Mouse (Mus musculus): ENCODE data around the gene Cacng8. TPM values are rescaled to one million over a fixed set of nuclear protein-coding genes. Genes with fewer than 3 reads are reported as not detected.

Cacng8 gene
- total RNA-seq (2021) (not detected), polyA plus RNA-seq (2012; rRNA removed) (not detected in 2 replicates)
- long read RNA-seq, result 0 reads

GRCm38 (mm10) chr7:3390413-3391080 lies at the start of gene Cacng8:
Gene Cacng8, plus strand, starts transcription at chr7:3390683.
- no peaks in the 10 kb centered on the region for H3K4me1 ChIP-seq (ENCODE audit: control insufficient read depth, insufficient read depth, low read length)
- H3K36me3 ChIP-seq (ENCODE audit: control insufficient read depth, insufficient read depth, low read length), result no peaks in the 10 kb centered on the region
- 3% methylated on average over 7 of the region's 7 CpGs for WGBS
- no peaks in the 10 kb centered on the region for H3K79me2 ChIP-seq (replicated peaks; ENCODE audit: control insufficient read depth, insufficient read depth, low read length)
- no peak within 1 kb of the TSS for H3K4me3 ChIP-seq
- no peak for DNase-seq
- intact Hi-C loops (cut with DNase I), result no loop called here
- no peak within 1 kb of the TSS for H3K27ac ChIP-seq
- 0 out of 2 replicates have a peak, but pooled peaks cover 4% of the 10 kb centered on the region for H3K27me3 ChIP-seq (ENCODE audit: control insufficient read depth, insufficient read depth, low read length)
- TF ChIP-seq CTCF (IDR thresholded peaks at IDR 0.05) (no peak), POLR2A (IDR thresholded peaks at IDR 0.05; ENCODE audit: insufficient read depth, low read depth, low read length) (no peak), EP300 (IDR thresholded peaks at IDR 0.05; ENCODE audit: insufficient read depth, low read depth, low read length) (no peak)
- no peak within 1 kb of the TSS for H3K9ac ChIP-seq (ENCODE audit: low read depth, low read length)

GRCm38 (mm10) chr7:3343861-3344260 lies 46.6 kb upstream of the Cacng8 start:
- H3K4me1 ChIP-seq (ENCODE audit: control insufficient read depth, insufficient read depth, low read length), result no peaks in the 10 kb centered on the region
- no peaks in the 10 kb centered on the region for H3K36me3 ChIP-seq (ENCODE audit: control insufficient read depth, insufficient read depth, low read length)
- H3K4me3 ChIP-seq, result no peak overlapping the region
- H3K27me3 ChIP-seq (ENCODE audit: control insufficient read depth, insufficient read depth, low read length), result no peaks in the 10 kb centered on the region
- TF ChIP-seq POLR2A (IDR thresholded peaks at IDR 0.05; ENCODE audit: insufficient read depth, low read depth, low read length) (no peak), CTCF (IDR thresholded peaks at IDR 0.05) (no peak), EP300 (IDR thresholded peaks at IDR 0.05; ENCODE audit: insufficient read depth, low read depth, low read length) (no peak)
- no peak overlapping the region for H3K9ac ChIP-seq (ENCODE audit: low read depth, low read length)
- no peaks in the 10 kb centered on the region for H3K79me2 ChIP-seq (replicated peaks; ENCODE audit: control insufficient read depth, insufficient read depth, low read length)
- intact Hi-C loops (cut with DNase I), result no loop called here
- DNase-seq, result no peak
- H3K27ac ChIP-seq, result no peak overlapping the region
- 79% methylated on average over 3 of the region's 3 CpGs for WGBS

GRCm38 (mm10) chr7:3345301-3345700 lies 45.2 kb upstream of the Cacng8 start:
- Histone ChIP-seq H3K27me3 (ENCODE audit: control insufficient read depth, insufficient read depth, low read length) (no peaks in the 10 kb centered on the region), H3K4me3 (no peak overlapping the region), H3K27ac (no peak overlapping the region), H3K36me3 (ENCODE audit: control insufficient read depth, insufficient read depth, low read length) (no peaks in the 10 kb centered on the region), H3K4me1 (ENCODE audit: control insufficient read depth, insufficient read depth, low read length) (no peaks in the 10 kb centered on the region), H3K79me2 (replicated peaks; ENCODE audit: control insufficient read depth, insufficient read depth, low read length) (no peaks in the 10 kb centered on the region), H3K9ac (ENCODE audit: low read depth, low read length) (no peak overlapping the region)
- no peak for DNase-seq
- TF ChIP-seq CTCF (IDR thresholded peaks at IDR 0.05) (no peak), EP300 (IDR thresholded peaks at IDR 0.05; ENCODE audit: insufficient read depth, low read depth, low read length) (no peak), POLR2A (IDR thresholded peaks at IDR 0.05; ENCODE audit: insufficient read depth, low read depth, low read length) (no peak)
- 86% methylated on average over 3 of the region's 3 CpGs for WGBS
- intact Hi-C loops (cut with DNase I), result no loop called here

- TF ChIP-seq POLR2A (IDR thresholded peaks at IDR 0.05; ENCODE audit: insufficient read depth, low read depth, low read length), result no peak
- TF ChIP-seq CTCF (IDR thresholded peaks at IDR 0.05), result no peak
- TF ChIP-seq EP300 (IDR thresholded peaks at IDR 0.05; ENCODE audit: insufficient read depth, low read depth, low read length), result no peak
- intact Hi-C loops (cut with DNase I), result no loop called here
- Histone ChIP-seq H3K4me3 (no peak overlapping the region), H3K4me1 (ENCODE audit: control insufficient read depth, insufficient read depth, low read length) (no peaks in the 10 kb centered on the region), H3K27ac (no peak overlapping the region), H3K9ac (ENCODE audit: low read depth, low read length) (no peak overlapping the region), H3K27me3 (ENCODE audit: control insufficient read depth, insufficient read depth, low read length) (no peaks in the 10 kb centered on the region), H3K79me2 (replicated peaks; ENCODE audit: control insufficient read depth, insufficient read depth, low read length) (no peaks in the 10 kb centered on the region), H3K36me3 (ENCODE audit: control insufficient read depth, insufficient read depth, low read length) (no peaks in the 10 kb centered on the region)
- no peak for DNase-seq
- 58% methylated on average over 20 of the region's 20 CpGs for WGBS
These were observed 42.9 kb upstream of the Cacng8 start for GRCm38 (mm10) chr7:3347366-3348287.

GRCm38 (mm10) chr7:3348326-3348725 lies 42.2 kb upstream of the Cacng8 start:
- Histone ChIP-seq H3K36me3 (ENCODE audit: control insufficient read depth, insufficient read depth, low read length) (no peaks in the 10 kb centered on the region), H3K79me2 (replicated peaks; ENCODE audit: control insufficient read depth, insufficient read depth, low read length) (no peaks in the 10 kb centered on the region), H3K9ac (ENCODE audit: low read depth, low read length) (no peak overlapping the region), H3K27ac (no peak overlapping the region), H3K4me3 (no peak overlapping the region), H3K27me3 (ENCODE audit: control insufficient read depth, insufficient read depth, low read length) (no peaks in the 10 kb centered on the region), H3K4me1 (ENCODE audit: control insufficient read depth, insufficient read depth, low read length) (no peaks in the 10 kb centered on the region)
- no peak for TF ChIP-seq CTCF (IDR thresholded peaks at IDR 0.05)
- no peak for TF ChIP-seq EP300 (IDR thresholded peaks at IDR 0.05; ENCODE audit: insufficient read depth, low read depth, low read length)
- TF ChIP-seq POLR2A (IDR thresholded peaks at IDR 0.05; ENCODE audit: insufficient read depth, low read depth, low read length), result no peak
- intact Hi-C loops (cut with DNase I), result no loop called here
- DNase-seq, result no peak
- 77% methylated on average over 5 of the region's 5 CpGs for WGBS

GRCm38 (mm10) chr7:3349775-3350174 lies 40.7 kb upstream of the Cacng8 start:
- H3K36me3 ChIP-seq (ENCODE audit: control insufficient read depth, insufficient read depth, low read length), result no peaks in the 10 kb centered on the region
- no peaks in the 10 kb centered on the region for H3K79me2 ChIP-seq (replicated peaks; ENCODE audit: control insufficient read depth, insufficient read depth, low read length)
- no peaks in the 10 kb centered on the region for H3K27me3 ChIP-seq (ENCODE audit: control insufficient read depth, insufficient read depth, low read length)
- no peak overlapping the region for H3K27ac ChIP-seq
- intact Hi-C loops (cut with DNase I), result no loop called here
- WGBS, result 83% methylated on average over 9 of the region's 9 CpGs
- no peak for DNase-seq
- no peaks in the 10 kb centered on the region for H3K4me1 ChIP-seq (ENCODE audit: control insufficient read depth, insufficient read depth, low read length)
- H3K9ac ChIP-seq (ENCODE audit: low read depth, low read length), result no peak overlapping the region
- no peak overlapping the region for H3K4me3 ChIP-seq
- TF ChIP-seq CTCF (IDR thresholded peaks at IDR 0.05), result no peak
- no peak for TF ChIP-seq POLR2A (IDR thresholded peaks at IDR 0.05; ENCODE audit: insufficient read depth, low read depth, low read length)
- no peak for TF ChIP-seq EP300 (IDR thresholded peaks at IDR 0.05; ENCODE audit: insufficient read depth, low read depth, low read length)
